Mouse (Mus musculus): ENCODE measurements at regions not wholly inside any gene's neighbourhood (a gene's known extent, or its start where the extent isn't known, plus 50 kb on each side); places are given as distances from the start of the nearest gene placed in this dataset.
"Not testable (repeated sequence)": the region's sequence is repeated elsewhere in the genome, so short reads cannot be mapped to it uniquely, and the experiment has no call there.

DNA sequence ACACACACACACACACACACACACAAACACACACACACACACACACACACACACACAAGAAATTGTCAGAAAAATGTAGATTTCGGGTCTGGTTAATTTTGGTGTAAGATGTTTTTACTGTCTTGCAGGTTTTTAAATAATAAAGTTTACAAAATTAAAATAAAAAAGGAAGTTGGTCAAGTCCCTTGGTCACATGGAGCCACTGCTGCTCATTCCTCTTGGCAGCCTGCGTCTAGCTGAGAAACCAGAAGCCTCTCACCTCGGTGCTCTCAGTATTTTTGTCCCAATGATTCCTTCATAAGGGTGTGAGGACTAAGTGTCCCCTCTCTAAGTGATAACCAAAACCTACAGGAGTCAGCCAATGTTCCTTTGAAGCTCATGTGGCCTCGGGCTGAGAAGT, 76.8 kb upstream of the Smg1 start:
- Histone ChIP-seq H3K27ac (ENCODE audit: insufficient read depth, low read depth) (no peak overlapping the region), H3K4me3 (replicated peaks in 1 of 3; ENCODE audit: low read depth in 2 of 3, low read length in 2 of 3, poor library complexity in 1 of 3) (no peak overlapping the region), H3K36me3 (replicated peaks in 1 of 2; ENCODE audit: control insufficient read depth in 1 of 2, insufficient read depth in 1 of 2, low read length in 1 of 2) (no peaks in the 10 kb centered on the region), H3K4me2 (ENCODE audit: insufficient read depth, low read depth, poor library complexity, severe bottlenecking) (no peak overlapping the region), H3K4me1 (ENCODE audit: control insufficient read depth in 1 of 2, insufficient read depth in 2 of 2) (peaks cover 0 to 2% of the 10 kb centered on the region in 2 experiments; a peak in 1 of 4 replicates), H3K9ac (ENCODE audit: insufficient read depth, low read depth) (no peak overlapping the region), H3K27me3 (replicated peaks) (peaks cover 13% of the 10 kb centered on the region), H3K9me3 (replicated peaks; ENCODE audit: low read length) (no peaks in the 10 kb centered on the region), H3K79me2 (replicated peaks; ENCODE audit: control insufficient read depth, extremely low read depth, insufficient read depth, poor library complexity, severe bottlenecking) (no peaks in the 10 kb centered on the region)
- no peak for DNase-seq (ENCODE audit: extremely low read depth)
- dilution Hi-C loops (cut with MboI; ENCODE audit: extremely low pct_ligation_motif_present, extremely low pct_unique_long_range_greater_than_20kb, low sequenced_read_pairs), result no loop called here
- in situ Hi-C loops (cut with MboI; ENCODE audit: low pct_ligation_motif_present, low pct_unique_long_range_greater_than_20kb, low sequenced_read_pairs), result no loop called here
- no peak for TF ChIP-seq MAZ (IDR thresholded peaks at IDR 0.05; ENCODE audit: low read depth, low read length)
- TF ChIP-seq RCOR1 (conservative IDR thresholded peaks at IDR 0.05; ENCODE audit: low read depth, low read length), result no peak
- no peak for TF ChIP-seq USF2 (conservative IDR thresholded peaks at IDR 0.05; ENCODE audit: low read depth, low read length)
- TF ChIP-seq JUN (IDR thresholded peaks at IDR 0.05; ENCODE audit: insufficient read depth, low read depth, low read length), result no peak
- no peak for TF ChIP-seq RAD21 (IDR thresholded peaks at IDR 0.05; ENCODE audit: low read depth, low read length)
- no peak for TF ChIP-seq KAT2A (IDR thresholded peaks at IDR 0.05; ENCODE audit: insufficient replicate concordance, low read length)
- TF ChIP-seq BHLHE40 (IDR thresholded peaks at IDR 0.05; ENCODE audit: low read depth, low read length), result no peak

DNA sequence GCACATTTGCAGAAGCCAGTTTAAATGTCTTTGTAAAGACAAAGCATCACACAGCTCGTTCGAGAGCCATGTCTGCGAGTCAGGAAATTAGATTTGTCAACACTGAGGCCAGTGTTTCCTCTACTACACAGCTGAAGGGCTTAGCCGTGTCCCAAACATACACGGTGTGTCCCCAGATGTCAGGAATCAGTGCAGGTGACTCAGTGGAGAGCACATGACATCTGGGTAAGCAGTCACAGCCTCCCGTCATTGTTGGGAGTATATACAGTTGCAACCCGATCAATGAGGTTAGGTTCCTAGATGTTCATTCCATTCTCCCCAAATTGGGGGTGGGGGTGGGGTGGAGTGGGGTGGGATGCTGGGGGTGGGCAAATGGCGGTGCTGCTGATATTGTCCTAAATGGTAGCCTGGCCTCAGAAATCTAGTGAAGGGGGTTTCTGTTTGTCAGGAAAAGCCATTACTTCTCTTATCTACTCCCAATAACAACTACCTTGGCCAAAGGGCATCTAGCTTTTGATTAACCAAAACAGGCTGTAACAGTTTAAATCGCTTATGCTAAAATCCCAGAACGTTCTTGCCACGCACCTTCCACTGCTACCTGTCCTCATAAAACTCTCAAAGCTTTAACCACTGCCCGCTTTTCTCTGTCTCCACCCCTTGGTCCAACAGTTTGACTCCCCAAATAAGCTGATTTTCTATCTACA, 75.1 kb upstream of the Smg1 start:
- H3K4me2 ChIP-seq (ENCODE audit: insufficient read depth, low read depth, poor library complexity, severe bottlenecking), result no peak overlapping the region
- in situ Hi-C loops (cut with MboI; ENCODE audit: low pct_ligation_motif_present, low pct_unique_long_range_greater_than_20kb, low sequenced_read_pairs), result no loop called here
- DNase-seq (ENCODE audit: extremely low read depth), result no peak
- H3K9me3 ChIP-seq (replicated peaks; ENCODE audit: low read length), result no peaks in the 10 kb centered on the region
- H3K27ac ChIP-seq (ENCODE audit: insufficient read depth, low read depth), result no peak overlapping the region
- H3K36me3 ChIP-seq (replicated peaks in 1 of 2; ENCODE audit: control insufficient read depth in 1 of 2, insufficient read depth in 1 of 2, low read length in 1 of 2), result no peaks in the 10 kb centered on the region
- H3K4me3 ChIP-seq (replicated peaks in 1 of 3; ENCODE audit: low read depth in 2 of 3, low read length in 2 of 3, poor library complexity in 1 of 3), result no peak overlapping the region
- no peak overlapping the region for H3K9ac ChIP-seq (ENCODE audit: insufficient read depth, low read depth)
- H3K79me2 ChIP-seq (replicated peaks; ENCODE audit: control insufficient read depth, extremely low read depth, insufficient read depth, poor library complexity, severe bottlenecking), result no peaks in the 10 kb centered on the region
- dilution Hi-C loops (cut with MboI; ENCODE audit: extremely low pct_ligation_motif_present, extremely low pct_unique_long_range_greater_than_20kb, low sequenced_read_pairs), result no loop called here
- TF ChIP-seq BHLHE40 (IDR thresholded peaks at IDR 0.05; ENCODE audit: low read depth, low read length) (no peak), ELF1 (IDR thresholded peaks at IDR 0.05; ENCODE audit: low read depth, low read length) (no peak), MAFK (IDR thresholded peaks at IDR 0.05; ENCODE audit: insufficient replicate concordance, low read length) (no peak), JUN (IDR thresholded peaks at IDR 0.05; ENCODE audit: insufficient read depth, low read depth, low read length) (no peak), ZKSCAN1 (IDR thresholded peaks at IDR 0.05; ENCODE audit: borderline replicate concordance, low read depth, low read length) (no peak), TBP (conservative IDR thresholded peaks at IDR 0.05; ENCODE audit: low read depth, low read length) (no peak), MXI1 (IDR thresholded peaks at IDR 0.05; ENCODE audit: low read depth, low read length) (no peak), CHD1 (IDR thresholded peaks at IDR 0.05; ENCODE audit: low read depth, low read length) (no peak), ZNF384 (IDR thresholded peaks at IDR 0.05; ENCODE audit: low read depth, low read length) (no peak), MYC (IDR thresholded peaks at IDR 0.05; ENCODE audit: low read depth, low read length) (no peak), ZMIZ1 (IDR thresholded peaks at IDR 0.05; ENCODE audit: low read depth, low read length) (no peak), HCFC1 (IDR thresholded peaks at IDR 0.05; ENCODE audit: low read depth, low read length) (no peak), MAZ (IDR thresholded peaks at IDR 0.05; ENCODE audit: low read depth, low read length) (no peak), JUND (conservative IDR thresholded peaks at IDR 0.05; ENCODE audit: low read depth, low read length) (no peak), KAT2A (IDR thresholded peaks at IDR 0.05; ENCODE audit: insufficient replicate concordance, low read length) (no peak), NELFE (IDR thresholded peaks at IDR 0.05; ENCODE audit: low read depth, low read length) (no peak)
- peaks cover 10% of the 10 kb centered on the region for H3K27me3 ChIP-seq (replicated peaks)
- peaks cover 0 to 2% of the 10 kb centered on the region in 2 experiments; a peak in 1 of 4 replicates for H3K4me1 ChIP-seq (ENCODE audit: control insufficient read depth in 1 of 2, insufficient read depth in 2 of 2)

DNA sequence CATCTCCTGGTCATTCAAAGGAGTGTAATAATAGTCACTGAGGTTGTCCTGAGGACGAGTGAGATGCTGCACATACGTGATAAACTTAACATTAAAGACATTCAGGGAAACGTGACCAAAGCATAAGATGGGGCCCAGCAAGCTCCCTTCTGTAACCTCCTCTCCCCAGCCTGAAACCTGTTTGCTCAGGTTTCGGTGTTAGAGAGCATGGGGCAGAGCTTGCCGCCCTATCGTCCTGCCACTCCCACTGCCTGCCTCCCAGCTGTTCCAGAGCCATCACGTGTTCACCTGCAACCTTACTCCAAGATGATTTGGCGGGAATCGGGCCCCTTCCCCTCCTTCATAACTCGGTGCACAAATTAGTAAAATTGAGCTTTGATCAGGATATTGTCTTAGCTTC, 71.4 kb upstream of the Smg1 start:
- in situ Hi-C loops (cut with MboI; ENCODE audit: low pct_ligation_motif_present, low pct_unique_long_range_greater_than_20kb, low sequenced_read_pairs), result loop anchor here (5.0 kb wide), 1 partner anchor 97 kb away; no protein-coding TSS in a partner anchor
- H3K79me2 ChIP-seq (replicated peaks; ENCODE audit: control insufficient read depth, extremely low read depth, insufficient read depth, poor library complexity, severe bottlenecking); DNase-seq (ENCODE audit: extremely low read depth); dilution Hi-C loops (cut with MboI; ENCODE audit: extremely low pct_ligation_motif_present, extremely low pct_unique_long_range_greater_than_20kb, low sequenced_read_pairs); H3K36me3 ChIP-seq (replicated peaks in 1 of 2; ENCODE audit: control insufficient read depth in 1 of 2, insufficient read depth in 1 of 2, low read length in 1 of 2); H3K4me3 ChIP-seq (replicated peaks in 1 of 3; ENCODE audit: low read depth in 2 of 3, low read length in 2 of 3, poor library complexity in 1 of 3); H3K27me3 ChIP-seq (replicated peaks); H3K27ac ChIP-seq (ENCODE audit: insufficient read depth, low read depth); H3K9me3 ChIP-seq (replicated peaks; ENCODE audit: low read length); H3K4me2 ChIP-seq (ENCODE audit: insufficient read depth, low read depth, poor library complexity, severe bottlenecking); H3K9ac ChIP-seq (ENCODE audit: insufficient read depth, low read depth); H3K4me1 ChIP-seq (ENCODE audit: control insufficient read depth in 1 of 2, insufficient read depth in 2 of 2): not testable (repeated sequence)

Data from CH12.LX (cell line).